Mouse (Mus musculus): ENCODE results near the gene Tha1. TPM values are rescaled to one million over a fixed set of nuclear protein-coding genes. Genes with fewer than 3 reads are reported as not detected.
"Not testable (repeated sequence)": the region's sequence is repeated elsewhere in the genome, so short reads cannot be mapped to it uniquely, and the experiment has no call there.

Gene Tha1
- polyA plus RNA-seq, 1 experiment from 2014 or later = 4.9 TPM

DNA sequence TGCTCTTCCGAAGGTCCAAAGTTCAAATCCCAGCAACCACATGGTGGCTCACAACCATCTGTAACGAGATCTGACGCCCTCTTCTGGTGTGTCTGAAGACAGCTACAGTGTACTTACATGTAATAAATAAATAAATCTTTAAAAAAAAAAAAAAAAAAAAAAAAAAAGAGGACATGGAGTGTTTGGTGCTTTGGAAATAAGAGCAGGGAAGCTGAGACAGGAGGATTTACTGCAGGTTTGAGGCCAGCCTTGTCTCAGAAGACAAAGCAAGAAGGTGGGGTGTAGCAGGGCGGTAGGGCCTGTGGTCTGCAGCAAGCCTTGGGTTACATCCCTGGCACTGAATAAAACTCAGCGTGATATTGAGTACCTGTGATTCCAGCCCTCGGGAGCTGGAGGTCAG, 39.8 kb downstream of the Tha1 start:
- H3K4me1 ChIP-seq (replicated peaks) = peaks cover 44% of the 10 kb centered on the region
- H3K4me3 ChIP-seq; H3K4me2 ChIP-seq; H3K9ac ChIP-seq; H3K27me3 ChIP-seq (replicated peaks); H3K9me3 ChIP-seq (replicated peaks); H3K27ac ChIP-seq (ENCODE audit: poor library complexity, severe bottlenecking); H3K36me3 ChIP-seq; ATAC-seq (ENCODE audit: insufficient number of reproducible peaks, low FRiP score): not testable (repeated sequence)
- 83% methylated on average over 6 of the region's 6 CpGs for WGBS

- ATAC-seq (ENCODE audit: insufficient number of reproducible peaks, low FRiP score) = peak; percentile 82
- H3K4me1 ChIP-seq (replicated peaks) = peaks cover 52% of the 10 kb centered on the region
- WGBS = 21% methylated on average over 28 of the region's 28 CpGs
- H3K36me3 ChIP-seq = peaks cover 4% of the 10 kb centered on the region; the same call in 1 of the 2 replicates
- H3K27me3 ChIP-seq (replicated peaks) = no peaks in the 10 kb centered on the region
- no peak overlapping the region; the same call in 1 of the 2 replicates for H3K27ac ChIP-seq (ENCODE audit: poor library complexity, severe bottlenecking)
- peak overlapping the region; percentile 59 for H3K4me2 ChIP-seq
- H3K9ac ChIP-seq = 0 out of 2 replicates have a peak overlapping the region, but pooled peaks have one; percentile 26
- H3K9me3 ChIP-seq (replicated peaks) = no peaks in the 10 kb centered on the region
- peak overlapping the region; percentile 31 for H3K4me3 ChIP-seq
These were observed 41.0 kb downstream of the Tha1 start for GRCm38 (mm10) chr11:117832086-117832969.

- H3K9ac ChIP-seq = no peak overlapping the region
- 47% methylated on average over 9 of the region's 9 CpGs for WGBS
- peaks cover 61% of the 10 kb centered on the region for H3K4me1 ChIP-seq (replicated peaks)
- ATAC-seq (ENCODE audit: insufficient number of reproducible peaks, low FRiP score) = no peak
- no peak overlapping the region for H3K4me3 ChIP-seq
- peak overlapping the region; percentile 97 for H3K27ac ChIP-seq (ENCODE audit: poor library complexity, severe bottlenecking)
- peaks cover 4% of the 10 kb centered on the region; the same call in 1 of the 2 replicates for H3K36me3 ChIP-seq
- no peaks in the 10 kb centered on the region for H3K9me3 ChIP-seq (replicated peaks)
- H3K4me2 ChIP-seq = peak overlapping the region; percentile 20; the same call in 1 of the 2 replicates
- no peaks in the 10 kb centered on the region for H3K27me3 ChIP-seq (replicated peaks)
These were observed 42.9 kb downstream of the Tha1 start for GRCm38 (mm10) chr11:117830401-117830800.

- Histone ChIP-seq H3K4me2 (no peak overlapping the region), H3K9ac (peak overlapping the region; percentile 33; the same call in 1 of the 2 replicates), H3K4me1 (replicated peaks) (peaks cover 68% of the 10 kb centered on the region), H3K27ac (ENCODE audit: poor library complexity, severe bottlenecking) (peak overlapping the region; percentile 97), H3K27me3 (replicated peaks) (no peaks in the 10 kb centered on the region), H3K36me3 (peaks cover 4% of the 10 kb centered on the region; the same call in 1 of the 2 replicates), H3K9me3 (replicated peaks) (no peaks in the 10 kb centered on the region), H3K4me3 (no peak overlapping the region)
- 57% methylated on average over 2 of the region's 2 CpGs for WGBS
- ATAC-seq (ENCODE audit: insufficient number of reproducible peaks, low FRiP score) = no peak
These were observed 43.5 kb downstream of the Tha1 start for GRCm38 (mm10) chr11:117829671-117830215.

DNA sequence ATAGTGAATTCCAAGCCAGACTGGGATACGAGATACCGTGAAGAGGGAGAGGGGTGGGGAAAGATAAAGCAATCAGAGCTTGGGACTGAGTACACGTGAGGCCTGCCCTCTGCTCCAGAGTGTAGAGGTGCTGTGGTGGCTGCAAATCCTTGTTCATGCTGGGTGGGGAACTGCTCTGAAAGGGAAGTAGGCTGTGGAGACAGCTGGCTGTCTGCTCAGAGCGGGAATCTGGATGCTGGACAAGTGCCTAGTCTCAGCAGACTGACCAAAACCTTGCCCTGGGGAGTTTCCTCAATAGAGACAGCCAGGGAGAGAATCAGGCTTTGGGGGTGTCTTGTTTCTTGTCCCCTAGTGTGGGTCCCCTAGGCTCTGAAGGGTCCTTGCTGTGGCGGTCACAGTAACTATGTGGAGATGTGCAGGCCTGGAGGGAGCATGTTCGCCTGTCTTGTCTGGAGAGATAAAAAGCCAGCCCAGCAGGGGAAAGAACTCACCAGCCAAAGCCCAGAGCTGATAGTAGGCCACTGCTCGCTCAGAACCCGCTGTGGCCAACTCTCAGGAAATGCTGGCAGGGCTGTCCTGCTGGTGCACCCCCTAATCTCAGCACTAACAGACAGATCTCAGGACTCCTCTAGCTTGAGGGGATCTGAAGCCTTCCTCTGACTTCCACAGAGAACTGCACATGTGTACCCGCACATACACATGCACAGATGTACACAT, 44.2 kb downstream of the Tha1 start:
- no peak for ATAC-seq (ENCODE audit: insufficient number of reproducible peaks, low FRiP score)
- Histone ChIP-seq H3K36me3 (peaks cover 4% of the 10 kb centered on the region; the same call in 1 of the 2 replicates), H3K9me3 (replicated peaks) (no peaks in the 10 kb centered on the region), H3K9ac (peak overlapping the region; percentile 21; the same call in 1 of the 2 replicates), H3K27ac (ENCODE audit: poor library complexity, severe bottlenecking) (peak overlapping the region; percentile 97), H3K4me3 (no peak overlapping the region), H3K27me3 (replicated peaks) (no peaks in the 10 kb centered on the region), H3K4me2 (peak overlapping the region; percentile 92; the same call in 1 of the 2 replicates), H3K4me1 (replicated peaks) (peaks cover 73% of the 10 kb centered on the region)
- WGBS = 9% methylated on average over 9 of the region's 9 CpGs

- Histone ChIP-seq H3K4me2 (peak overlapping the region; percentile 92), H3K9ac (peak overlapping the region; percentile 61), H3K4me3 (0 out of 2 replicates have a peak overlapping the region, but pooled peaks have one; percentile 7)
These were observed 45.0 kb downstream of the Tha1 start for GRCm38 (mm10) chr11:117828149-117828887.

GRCm38 (mm10) chr11:117827386-117827785, 45.9 kb downstream of the Tha1 start:
- Histone ChIP-seq H3K4me2 (peak overlapping the region; percentile 92), H3K4me3 (peak overlapping the region; percentile 7; the same call in 1 of the 2 replicates), H3K27ac (ENCODE audit: poor library complexity, severe bottlenecking) (peak overlapping the region; percentile 97), H3K36me3 (peaks cover 14% of the 10 kb centered on the region), H3K27me3 (replicated peaks) (no peaks in the 10 kb centered on the region), H3K9me3 (replicated peaks) (no peaks in the 10 kb centered on the region), H3K9ac (peak overlapping the region; percentile 61), H3K4me1 (replicated peaks) (peaks cover 87% of the 10 kb centered on the region)
- 49% methylated on average over 3 of the region's 3 CpGs for WGBS
- no peak for ATAC-seq (ENCODE audit: insufficient number of reproducible peaks, low FRiP score)

More at GRCm38 (mm10) chr11:117828149-117828887, 45.0 kb downstream of the Tha1 start:
- H3K9me3 ChIP-seq (replicated peaks) = no peaks in the 10 kb centered on the region
- H3K27me3 ChIP-seq (replicated peaks) = no peaks in the 10 kb centered on the region
- peaks cover 10% of the 10 kb centered on the region for H3K36me3 ChIP-seq
- H3K4me1 ChIP-seq (replicated peaks) = peaks cover 81% of the 10 kb centered on the region
- WGBS = 52% methylated on average over 18 of the region's 18 CpGs
- peak overlapping the region; percentile 97 for H3K27ac ChIP-seq (ENCODE audit: poor library complexity, severe bottlenecking)
- ATAC-seq (ENCODE audit: insufficient number of reproducible peaks, low FRiP score) = no peak

GRCm38 (mm10) chr11:117826916-117827315, 46.4 kb downstream of the Tha1 start:
- Histone ChIP-seq H3K36me3 (peaks cover 18% of the 10 kb centered on the region), H3K27me3 (replicated peaks) (no peaks in the 10 kb centered on the region), H3K4me1 (replicated peaks) (peaks cover 84% of the 10 kb centered on the region), H3K4me3 (no peak overlapping the region; the same call in 1 of the 2 replicates), H3K27ac (ENCODE audit: poor library complexity, severe bottlenecking) (peak overlapping the region; percentile 94; the same call in 1 of the 2 replicates), H3K4me2 (peak overlapping the region; percentile 92), H3K9me3 (replicated peaks) (no peaks in the 10 kb centered on the region), H3K9ac (peak overlapping the region; percentile 61; the same call in 1 of the 2 replicates)
- no peak for ATAC-seq (ENCODE audit: insufficient number of reproducible peaks, low FRiP score)
- 64% methylated on average over 8 of the region's 8 CpGs for WGBS

DNA sequence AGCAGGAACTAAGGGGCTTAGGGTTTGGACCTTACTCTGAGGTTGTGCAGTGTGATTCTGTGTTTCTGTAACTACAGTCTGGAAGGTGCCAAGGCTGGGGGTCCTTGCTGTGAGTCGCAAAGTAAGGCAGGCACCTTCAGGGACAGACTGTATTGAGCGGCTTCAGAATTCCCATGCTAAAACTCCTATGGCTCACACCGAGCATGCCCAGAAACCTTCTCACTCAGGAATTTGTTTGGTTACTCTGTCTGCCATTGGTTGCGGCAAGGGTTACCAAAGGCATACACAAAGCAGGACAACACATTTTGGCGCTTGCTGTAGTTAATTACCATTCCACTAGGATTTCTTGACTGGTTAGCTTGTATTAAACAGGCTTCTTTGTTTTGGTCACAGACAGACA, 47.1 kb downstream of the Tha1 start:
- Histone ChIP-seq H3K4me1 (replicated peaks) (peaks cover 83% of the 10 kb centered on the region), H3K9me3 (replicated peaks) (no peaks in the 10 kb centered on the region), H3K36me3 (peaks cover 26% of the 10 kb centered on the region), H3K4me3 (peak overlapping the region; percentile 69), H3K4me2 (peak overlapping the region; percentile 92), H3K9ac (peak overlapping the region; percentile 89), H3K27ac (ENCODE audit: poor library complexity, severe bottlenecking) (peak overlapping the region; percentile 94), H3K27me3 (replicated peaks) (no peaks in the 10 kb centered on the region)
- no peak for ATAC-seq (ENCODE audit: insufficient number of reproducible peaks, low FRiP score)
- 14% methylated on average over 5 of the region's 5 CpGs for WGBS

Data from heart, embryonic 12.5 days (tissue).